Mouse (Mus musculus) embryo, embryonic 10.5 days (tissue): ENCODE data around the gene Chst15.

ENCODE experiments used
- DNase-seq: peaks from one replicate; pipeline ENCODE4 v3.0.0-alpha.2; 2015; ENCODE audit warnings: low spot score

Gene Chst15

GRCm38 (mm10) chr7:132317036-132317541 is at the start of gene Chst15:
Chst15 (minus strand) TSS chr7:132317228.
- DNase-seq = peak; percentile 87

DNA sequence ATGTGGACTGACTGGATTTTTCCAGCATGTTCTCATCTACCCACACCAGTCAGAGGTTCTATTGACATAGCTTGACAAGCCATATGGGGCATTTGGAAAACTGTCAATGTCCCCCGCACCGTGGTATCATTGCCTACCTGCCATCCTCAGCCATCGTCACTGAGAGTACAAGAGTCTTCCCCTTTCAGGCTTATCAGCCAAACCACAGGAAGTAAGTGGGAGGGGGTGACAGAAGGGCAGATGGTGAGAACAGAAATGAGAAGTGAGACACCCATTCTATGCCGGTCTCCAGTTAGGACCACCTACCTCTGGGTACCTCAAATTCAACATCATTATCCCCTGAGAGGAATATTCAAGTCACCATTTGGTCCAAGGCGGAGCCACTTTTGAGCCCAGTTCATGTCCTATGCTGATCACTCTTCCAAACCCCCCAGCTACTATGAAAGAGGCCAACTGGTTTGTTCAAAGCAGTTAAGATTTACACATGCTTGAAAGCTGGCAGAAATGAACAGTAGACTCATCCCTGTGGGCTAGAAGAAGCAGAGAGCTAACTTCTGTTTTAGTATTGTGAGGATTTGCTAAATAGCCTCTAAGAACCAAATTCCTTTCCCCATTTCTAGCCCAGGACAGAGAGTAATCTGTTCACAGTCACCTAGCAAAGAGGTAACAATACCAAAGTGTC is 48.8 kb upstream of the Chst15 start:
- no peak for DNase-seq

DNA sequence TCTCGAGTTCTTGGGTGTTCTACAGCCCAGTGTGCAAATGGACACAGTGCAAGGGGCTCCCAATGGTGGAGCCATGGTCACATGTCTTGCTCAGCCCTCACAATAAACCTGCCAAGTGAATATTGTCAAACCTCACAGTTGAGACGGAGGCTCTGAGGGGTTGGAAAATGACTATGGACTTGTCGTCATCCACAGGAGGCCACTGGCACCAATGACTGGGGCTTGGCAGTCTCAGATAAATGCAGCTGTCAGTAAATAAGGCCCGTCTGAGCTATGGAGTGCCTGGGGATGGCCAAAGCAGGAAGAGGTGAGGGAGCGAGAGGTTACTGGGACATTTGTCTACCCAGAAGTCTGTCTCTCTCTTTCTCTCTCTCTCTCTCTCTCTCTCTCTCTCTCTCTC is 48.1 kb upstream of the Chst15 start:
- DNase-seq = no peak

GRCm38 (mm10) chr7:132364506-132364905 is 47.5 kb upstream of the Chst15 start:
- no peak for DNase-seq

DNA sequence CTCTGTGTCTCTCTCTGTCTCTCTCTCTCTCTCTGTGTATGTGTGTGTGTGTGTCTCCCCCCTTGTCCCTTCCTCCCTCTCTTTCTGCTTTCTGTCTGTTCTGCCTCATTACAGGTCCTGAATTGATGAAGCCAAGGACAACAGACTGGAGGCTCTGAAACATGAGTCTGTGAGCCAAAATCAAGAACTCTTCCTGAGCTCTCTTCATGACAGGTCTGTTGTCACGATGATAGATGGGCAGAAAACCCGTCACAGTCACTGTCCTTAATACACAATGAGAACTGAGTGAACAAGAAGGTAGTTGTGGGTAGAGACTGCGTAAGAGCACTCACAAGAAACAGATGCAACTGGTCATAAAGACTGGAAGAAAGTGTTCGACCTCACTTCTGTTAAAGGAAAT is 43.3 kb upstream of the Chst15 start:
- no peak for DNase-seq

GRCm38 (mm10) chr7:132358709-132359108 is 41.7 kb upstream of the Chst15 start:
- DNase-seq = no peak

DNA sequence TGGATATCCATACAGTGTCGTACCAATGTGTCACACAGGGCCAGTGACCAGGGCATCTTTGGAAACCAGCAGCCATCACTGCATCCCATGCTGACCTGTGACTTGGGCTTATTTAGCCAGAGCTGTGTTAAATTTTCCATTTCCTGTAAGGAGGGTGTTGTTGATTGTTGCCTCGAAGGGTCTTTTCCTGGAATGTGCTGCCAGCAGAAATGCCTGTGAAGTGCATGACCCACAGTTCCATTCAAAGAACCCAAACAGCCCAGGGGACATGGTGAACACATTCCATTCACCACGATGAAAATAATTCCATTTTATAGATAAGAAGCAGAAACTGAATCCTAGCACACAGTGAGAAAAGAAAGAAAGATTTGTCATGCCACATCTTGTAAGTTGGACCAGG is 41.2 kb upstream of the Chst15 start:
- DNase-seq = peak; percentile 33

DNA sequence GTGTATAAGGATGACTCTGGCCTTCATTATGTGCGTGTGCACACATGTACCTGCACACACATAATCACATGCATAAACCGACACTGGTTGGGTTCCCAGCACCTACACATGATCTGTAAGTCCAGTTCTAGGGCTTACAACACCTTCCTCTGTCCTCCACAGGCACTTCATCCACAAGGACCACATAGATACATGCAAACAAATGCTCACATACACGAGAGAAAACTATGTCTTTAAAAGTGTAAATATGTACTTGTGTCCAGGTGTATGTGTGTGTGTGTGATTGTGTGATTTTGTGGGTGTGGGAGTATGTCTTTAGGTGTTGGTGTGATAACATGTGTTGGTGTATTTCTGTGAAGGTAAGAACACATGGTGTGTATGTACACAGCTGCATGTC is 40.8 kb upstream of the Chst15 start:
- DNase-seq = no peak

DNA sequence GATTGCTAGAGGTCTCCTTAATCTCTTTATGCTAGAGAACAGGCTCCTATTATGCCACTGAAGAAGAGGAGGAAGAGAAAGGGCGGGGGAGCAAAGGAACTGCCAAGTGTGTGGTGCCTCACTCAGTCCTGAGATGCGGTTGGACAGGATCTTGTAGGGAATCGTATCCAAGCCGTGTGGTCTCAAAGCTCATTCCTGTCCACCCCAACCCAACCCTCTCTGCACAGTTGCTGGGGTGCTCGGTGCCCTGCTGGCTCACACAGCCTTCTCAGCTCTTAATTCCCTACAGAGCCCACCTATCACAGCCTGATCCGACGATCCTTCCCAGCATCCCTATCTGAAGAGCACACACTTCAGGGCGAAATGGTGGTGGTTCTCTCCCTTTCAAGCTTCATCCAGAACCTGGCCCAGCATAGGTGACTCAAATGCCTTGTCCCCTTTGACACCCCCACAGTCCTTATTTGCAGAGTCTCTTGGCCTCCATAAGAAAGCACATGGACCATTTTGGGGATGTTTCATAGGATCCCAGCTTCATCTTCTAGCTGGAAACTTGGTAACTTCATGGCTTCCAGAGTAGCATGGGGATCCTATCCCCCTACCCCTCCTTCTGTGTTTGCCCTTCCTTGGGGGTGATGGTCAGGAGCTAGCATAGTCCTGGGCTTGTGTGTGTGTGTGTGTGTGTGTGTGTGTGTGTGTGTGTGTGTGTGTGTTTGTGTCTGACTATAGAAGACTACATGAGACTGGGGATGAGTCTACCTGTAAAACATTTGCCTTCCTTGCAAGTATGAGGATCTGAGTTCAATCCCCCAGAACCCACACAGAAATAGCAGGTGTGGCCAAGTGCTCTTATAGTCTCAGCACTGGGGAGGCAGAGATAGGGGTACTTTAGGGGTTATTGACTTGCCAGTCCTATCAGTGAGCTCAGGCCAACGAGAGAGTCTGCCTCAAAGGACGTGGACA is 40.1 kb upstream of the Chst15 start:
- no peak for DNase-seq

- no peak for DNase-seq
These were observed 39.2 kb upstream of the Chst15 start for GRCm38 (mm10) chr7:132356185-132356584.

GRCm38 (mm10) chr7:132355767-132356166 is 38.7 kb upstream of the Chst15 start:
- DNase-seq = no peak

DNA sequence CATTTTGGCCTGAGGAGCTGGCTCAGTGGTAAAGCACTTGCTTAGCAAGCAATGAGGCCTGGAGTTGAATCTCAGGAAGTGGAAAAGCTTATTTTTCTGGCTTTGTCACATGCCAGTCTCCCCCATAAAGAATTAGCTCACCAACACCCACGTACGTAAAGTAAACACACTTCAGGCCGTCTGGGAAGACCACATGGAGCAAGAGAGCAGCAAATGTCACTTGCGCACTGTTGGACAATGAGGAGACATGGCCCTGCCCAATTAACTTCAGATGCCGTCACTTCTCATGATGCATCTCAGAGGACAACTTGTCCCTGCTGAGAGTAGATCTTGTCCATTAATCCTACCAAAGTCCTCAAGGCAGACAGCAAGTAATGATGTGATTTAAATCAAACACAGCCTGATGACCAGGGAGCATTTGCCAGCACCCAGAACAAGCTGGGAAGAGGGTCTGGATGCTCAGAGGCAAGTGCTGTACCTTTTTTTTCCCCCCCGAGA is 32.1 kb upstream of the Chst15 start:
- no peak for DNase-seq

DNA sequence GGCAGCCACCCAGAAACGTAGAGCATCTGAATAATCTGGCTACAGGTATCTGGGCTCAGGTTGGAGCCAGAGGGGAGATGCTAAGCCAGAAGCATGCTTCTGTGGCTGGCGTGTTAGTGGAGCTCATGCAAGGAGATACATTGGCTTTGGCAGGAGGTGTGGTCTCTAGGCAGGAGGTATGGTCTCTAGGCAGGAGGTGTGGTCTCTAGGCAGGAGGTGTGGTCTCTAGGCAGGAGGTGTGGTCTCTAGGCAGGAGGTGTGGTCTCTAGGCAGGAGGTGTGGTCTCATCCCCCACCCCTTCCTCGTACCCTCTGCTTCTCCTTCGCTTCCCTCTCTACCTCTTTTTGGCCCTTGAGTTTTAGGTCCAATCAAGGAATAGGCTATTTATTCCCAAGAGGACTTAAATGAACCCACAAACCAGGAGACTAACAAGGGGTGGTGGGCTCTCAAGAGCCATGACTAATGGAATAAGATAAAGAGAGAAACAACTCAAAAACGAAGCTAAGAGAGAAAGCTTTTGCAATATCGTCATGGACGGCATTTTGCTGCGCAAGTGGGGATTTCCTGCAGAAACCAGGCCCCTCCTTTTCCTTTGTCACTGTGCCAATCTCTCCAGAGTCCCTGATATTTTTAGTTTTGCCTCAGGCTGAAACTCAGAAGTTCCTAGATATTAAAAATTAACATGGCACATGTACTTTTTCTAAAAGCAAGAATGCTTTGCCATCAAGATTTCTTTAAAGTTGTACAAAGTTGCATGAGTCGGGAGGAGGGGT is 30.4 kb upstream of the Chst15 start:
- no peak for DNase-seq

GRCm38 (mm10) chr7:132345526-132346070 is 28.6 kb upstream of the Chst15 start:
- no peak for DNase-seq

- DNase-seq = no peak
These were observed 27.6 kb upstream of the Chst15 start for GRCm38 (mm10) chr7:132344606-132345005.

DNA sequence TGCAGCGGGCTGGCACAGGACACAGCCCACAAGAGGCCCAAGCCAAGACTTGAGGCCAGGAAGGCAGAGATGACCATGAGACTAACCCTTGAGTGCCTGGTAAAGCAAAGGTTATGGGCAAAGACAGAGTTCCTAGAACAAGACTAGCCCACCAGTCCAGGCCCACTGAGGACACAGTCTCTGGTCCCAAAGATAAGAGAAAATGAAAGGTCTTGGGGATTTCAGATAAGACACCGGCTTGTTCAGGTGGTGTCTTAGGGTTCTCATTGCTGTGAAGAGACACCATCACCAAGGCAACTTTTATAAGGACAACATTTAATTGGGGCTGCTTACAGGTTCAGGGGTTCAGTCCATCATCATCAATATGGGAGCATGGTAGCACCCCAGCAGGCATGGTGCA is 26.9 kb upstream of the Chst15 start:
- no peak for DNase-seq

GRCm38 (mm10) chr7:132343146-132343545 is 26.1 kb upstream of the Chst15 start:
- no peak for DNase-seq

DNA sequence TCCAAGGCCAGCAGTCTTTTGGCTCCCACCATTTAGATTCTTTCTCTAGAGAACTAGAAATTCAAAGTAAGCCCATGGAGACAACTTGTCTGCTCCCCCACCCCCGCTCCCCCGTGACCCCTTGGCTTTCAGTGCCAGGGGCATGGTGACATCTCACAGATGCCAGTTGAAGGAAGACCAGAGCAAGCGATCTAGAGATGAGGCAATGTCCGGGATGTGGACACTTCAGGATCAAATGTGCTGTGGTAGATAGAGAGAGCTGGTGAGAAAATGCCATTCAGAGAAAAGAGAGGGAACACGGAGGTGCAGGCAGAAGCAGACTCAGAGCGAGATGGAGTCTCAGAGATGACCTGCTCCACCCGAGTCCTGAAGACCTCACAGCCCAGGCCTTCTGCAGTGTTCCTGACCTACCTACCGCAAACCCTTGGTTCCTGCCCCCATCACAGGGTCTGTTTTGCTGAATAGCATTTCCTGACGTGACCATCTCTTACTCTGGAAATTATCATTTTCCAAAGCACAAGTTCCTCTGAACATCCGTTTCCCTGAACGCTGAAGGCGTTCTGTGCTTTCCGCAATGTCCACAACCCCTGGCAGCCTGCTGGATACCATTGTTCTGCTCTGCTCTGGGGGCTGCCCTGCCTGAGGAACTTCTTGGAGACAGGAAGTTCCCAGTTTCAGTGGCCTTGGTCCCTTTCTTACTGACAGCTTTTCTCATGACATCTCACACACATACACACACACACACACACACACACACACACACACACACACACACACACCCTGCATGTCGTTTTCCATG is 22.2 kb upstream of the Chst15 start:
- no peak for DNase-seq

DNA sequence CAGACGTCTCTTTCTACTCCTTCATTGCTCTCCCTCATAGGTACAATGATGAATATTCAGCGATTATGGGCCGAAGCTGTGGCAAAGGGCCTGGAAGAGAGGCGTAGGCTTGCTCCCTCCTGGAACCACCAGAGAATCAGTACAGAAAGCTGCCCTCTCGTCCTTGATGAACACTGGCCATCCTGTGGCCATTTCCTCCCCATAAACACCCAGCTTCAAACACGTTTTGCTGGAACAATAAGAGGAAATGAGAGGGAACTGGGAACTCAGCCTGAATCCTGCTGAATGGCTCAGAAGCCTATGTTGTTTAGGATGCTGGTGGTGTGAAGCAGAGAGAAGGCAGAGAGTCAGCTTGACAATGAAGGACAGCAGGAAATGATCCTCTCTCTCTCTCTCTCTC is 21.3 kb upstream of the Chst15 start:
- DNase-seq = no peak

GRCm38 (mm10) chr7:132337268-132337917 is 20.4 kb upstream of the Chst15 start:
- no peak for DNase-seq
